Mouse (Mus musculus): ENCODE results near the gene Ptgir.
"Not testable (repeated sequence)": the region's sequence is repeated elsewhere in the genome, so short reads cannot be mapped to it uniquely, and the experiment has no call there.

Ptgir gene

GRCm38 (mm10) chr7:16944808-16945315, 38.6 kb downstream of the Ptgir start:
- no peak for DNase-seq

DNA sequence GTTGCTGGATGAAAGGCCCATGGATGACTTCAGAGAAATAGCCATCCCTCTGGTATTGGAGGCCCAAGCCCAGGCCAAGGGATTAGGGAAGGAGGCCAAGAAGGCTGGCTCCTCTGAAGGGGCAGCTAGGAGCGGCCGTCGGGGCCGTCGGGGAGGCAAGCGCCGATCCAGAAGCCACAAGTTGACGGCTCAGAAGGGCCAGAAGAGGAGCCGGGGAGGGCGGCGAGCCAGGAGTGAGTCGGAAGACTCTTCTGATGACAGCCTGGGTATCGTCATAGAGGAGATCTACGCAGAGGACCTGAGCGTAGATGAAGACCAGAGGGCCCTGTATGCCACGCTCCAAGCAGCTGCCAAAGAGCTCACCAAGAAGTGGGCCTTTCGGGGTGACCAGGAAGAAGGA, 39.1 kb downstream of the Ptgir start:
- peak; percentile 78 for DNase-seq

- DNase-seq, result peak; percentile 81
These were observed 40.4 kb downstream of the Ptgir start for GRCm38 (mm10) chr7:16946441-16947348.

DNA sequence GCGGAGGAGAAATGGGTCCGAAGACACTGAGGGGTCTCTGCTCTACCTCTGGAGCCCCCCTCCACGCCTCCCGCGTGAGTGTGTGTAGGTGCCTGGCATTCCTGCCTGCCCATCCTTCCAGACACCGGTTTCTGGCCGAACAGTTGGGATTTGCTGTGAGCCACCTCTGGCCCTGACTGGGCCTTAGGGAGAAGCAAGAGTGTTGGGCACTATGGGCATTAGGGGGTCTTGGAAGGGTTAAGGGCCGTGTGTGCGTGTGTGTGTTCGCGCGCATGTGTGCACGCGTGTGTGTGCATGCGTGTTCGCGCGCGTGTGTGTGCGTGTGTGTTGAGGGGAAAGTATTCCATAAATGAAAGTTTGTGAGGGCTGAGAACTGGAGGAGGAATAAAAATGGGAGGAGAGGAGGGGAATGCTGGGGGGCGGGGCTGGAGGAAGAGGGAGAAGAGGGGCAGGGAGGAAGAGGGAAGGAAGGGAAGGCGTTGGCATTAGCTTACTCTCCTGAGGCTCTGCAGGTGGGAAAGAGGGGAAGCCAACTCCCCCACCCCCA, 41.1 kb downstream of the Ptgir start:
- DNase-seq, result peak; percentile 79

DNA sequence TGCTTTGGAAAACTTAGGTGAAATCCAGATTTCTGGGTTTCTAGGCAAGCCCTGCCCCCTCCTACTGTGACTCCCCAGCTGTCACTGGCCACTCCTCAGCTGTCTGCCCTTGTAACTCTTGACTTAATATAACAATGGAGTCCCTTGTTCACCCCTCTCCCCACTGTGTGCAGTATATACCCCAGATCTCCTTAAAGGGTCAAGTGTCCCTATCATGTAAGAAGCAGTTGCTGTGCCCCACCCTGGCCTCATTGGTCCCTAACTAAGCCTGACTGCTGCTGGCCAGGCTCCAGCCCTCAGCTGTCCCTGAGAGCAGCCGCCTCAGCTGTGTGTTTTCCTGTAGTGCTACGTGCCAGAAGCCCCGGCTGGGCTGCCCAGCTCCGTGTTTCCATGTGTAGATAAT, 41.7 kb downstream of the Ptgir start:
- DNase-seq, result peak; percentile 74

- peak; percentile 71 for DNase-seq
These were observed 42.7 kb downstream of the Ptgir start for GRCm38 (mm10) chr7:16948923-16949458.

GRCm38 (mm10) chr7:16949908-16950841, 43.9 kb downstream of the Ptgir start:
- peak; percentile 87 for DNase-seq

GRCm38 (mm10) chr7:16950861-16951635, 44.8 kb downstream of the Ptgir start:
- peak; percentile 87 for DNase-seq

DNA sequence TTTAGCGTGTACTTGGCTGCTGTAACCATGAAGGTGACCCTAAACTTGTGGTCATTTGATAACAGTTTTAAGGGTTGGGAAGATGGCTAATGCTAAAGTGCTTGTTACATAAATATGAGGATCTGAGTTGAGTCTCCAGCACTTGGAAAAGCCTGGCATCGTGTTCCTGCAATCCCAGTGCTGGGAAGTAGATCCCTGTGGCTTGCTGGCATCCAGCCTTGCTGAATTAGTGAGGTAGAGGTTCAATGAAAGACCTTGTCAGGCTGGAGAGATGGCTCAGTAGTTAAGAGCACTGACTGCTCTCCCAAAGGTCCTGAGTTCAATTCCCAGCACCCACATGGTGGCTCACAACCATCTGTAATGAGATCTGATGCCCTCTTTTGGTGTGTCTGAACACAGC, 47.5 kb downstream of the Ptgir start:
- DNase-seq, result not testable (repeated sequence)

- no peak for DNase-seq
These were observed 49.4 kb downstream of the Ptgir start for GRCm38 (mm10) chr7:16955712-16956111.

DNA sequence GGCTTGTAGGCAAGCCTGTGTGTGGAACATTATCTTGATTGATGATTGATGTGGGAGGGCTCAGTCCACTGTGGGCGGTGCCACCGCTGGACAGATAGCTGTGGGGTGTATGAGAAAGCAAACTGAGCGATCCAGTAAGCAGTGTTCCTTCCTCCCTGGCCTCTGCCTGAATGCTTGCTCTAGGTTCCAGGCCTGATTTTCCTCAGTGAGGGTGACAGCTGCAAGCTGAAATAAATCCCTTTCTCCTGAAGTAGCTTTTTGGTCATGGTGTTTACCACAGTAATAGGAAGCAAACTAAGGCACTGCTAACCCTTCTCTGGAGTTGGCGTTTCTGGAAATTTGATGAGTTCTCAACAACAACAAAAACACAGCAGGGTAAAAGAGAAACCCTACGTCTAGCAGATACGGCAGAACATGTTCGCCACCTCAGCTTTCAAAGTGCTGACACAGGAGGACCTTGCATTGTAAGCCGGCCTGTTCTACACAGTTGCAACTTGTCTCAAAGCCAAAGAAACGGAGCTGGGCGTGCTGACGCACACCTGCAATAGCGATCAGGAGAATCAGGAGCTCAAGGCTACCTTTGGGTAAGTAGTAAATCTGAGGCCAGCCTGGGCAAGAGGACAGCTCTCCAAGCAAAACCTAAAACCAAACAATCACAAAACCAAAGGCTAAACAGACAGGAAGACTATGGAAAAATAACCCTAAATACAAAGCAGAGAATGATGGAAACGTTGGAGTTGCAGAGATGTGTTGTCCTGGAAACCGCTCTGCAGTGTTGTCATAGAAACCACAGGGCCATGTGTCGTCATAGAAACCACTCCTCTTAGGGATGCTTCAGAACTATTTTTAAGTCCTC, 50.3 kb downstream of the Ptgir start:
- DNase-seq, result no peak

- DNase-seq, result peak; percentile 91
These were observed 53.4 kb downstream of the Ptgir start, which contains the start of gene Pnmal1 for GRCm38 (mm10) chr7:16959539-16960187. Pnmal1 (plus strand) TSS chr7:16959679.
